In genomic region chr19:43451563-43451962, GRCm38 (mm10) we compare ENCODE assay signal across 16 mouse cellular contexts. TPM values are rescaled to one million over a fixed set of nuclear protein-coding genes. Genes with fewer than 3 reads are reported as not detected.
"Had no signal": no experiment of that assay in that cellular context is flagged by ENCODE, and none has a peak within 500 bp of the region (broad histone marks: within the 10 kb centered on the region; RNA-seq: fewer than 3 reads in every experiment).

No protein-coding gene starts in this region.

- H3K4me1 ChIP-seq: midbrain, embryonic 10.5 days; midbrain, embryonic 12.5 days; neural tube, embryonic 13.5 days; neural tube, embryonic 15.5 days had no signal

- H3K27ac ChIP-seq: midbrain, embryonic 10.5 days; midbrain, embryonic 12.5 days; neural tube, embryonic 13.5 days; neural tube, embryonic 15.5 days had no signal

- H3K4me3 ChIP-seq: midbrain, embryonic 10.5 days; midbrain, embryonic 12.5 days; myocyte; neural tube, embryonic 13.5 days; neural tube, embryonic 15.5 days had no signal

- DNase-seq: lung, adult 18-20 months; lung, embryonic 14.5 days; lung, postnatal 10 days; lung, postnatal 4 days; midbrain, embryonic 14.5 days; retina, postnatal 1 day; right cerebral cortex, postnatal 4 days; spleen, adult 18-20 months; thymus, adult 18-20 months; thymus, postnatal 14 days; thymus, postnatal 36 days had no signal

RNA-seq across cellular contexts. Expression of gene Cnnm1, which starts 11.3 kb away (rescaled TPM):
- polyA plus RNA-seq: myocyte had no signal
